Mouse (Mus musculus) liver, embryonic 16.5 days (tissue): ENCODE results near the gene Tmem108. TPM values are rescaled to one million over a fixed set of nuclear protein-coding genes. Genes with fewer than 3 reads are reported as not detected.

ENCODE experiments used
- ATAC-seq: fragments of 200-750 bp; cut with Nextera tagmentation; 2 replicates; pipeline ENCODE4 v1.8.0; 2017; ENCODE audit warnings: low read depth, mild to moderate bottlenecking, moderate number of reproducible peaks, moderate library complexity
- H3K27ac ChIP-seq: fragments of 300-500 bp; sonication (generic); 2 replicates; pipeline ENCODE4 v1.5.1; 2014; ENCODE audit warnings: mild to moderate bottlenecking, low read length
- H3K27me3 ChIP-seq: fragments of 300-500 bp; sonication (generic); 2 replicates; pipeline ENCODE4 v1.6.1; 2014; ENCODE audit warnings: low read depth, low read length, mixed read lengths; ENCODE audit not compliant: control insufficient read depth, insufficient read depth
- H3K36me3 ChIP-seq: fragments of 300-500 bp; sonication (generic); 2 replicates; pipeline ENCODE4 v1.6.1; 2014; ENCODE audit warnings: mild to moderate bottlenecking; ENCODE audit not compliant: control insufficient read depth, insufficient read depth
- H3K4me1 ChIP-seq: fragments of 300-500 bp; sonication (generic); 2 replicates; pipeline ENCODE4 v1.6.1; 2014; ENCODE audit warnings: low read depth, low read length, mixed read lengths; ENCODE audit not compliant: control insufficient read depth
- H3K4me2 ChIP-seq: fragments of 300-500 bp; sonication (generic); 2 replicates; pipeline ENCODE4 v1.6.1; 2014; ENCODE audit warnings: low read depth, low read length, mixed read lengths
- H3K4me3 ChIP-seq: fragments of 300-500 bp; sonication (generic); 2 replicates; pipeline ENCODE4 v1.5.1; 2014; ENCODE audit warnings: low read depth, mild to moderate bottlenecking, low read length
- H3K9ac ChIP-seq: fragments of 300-500 bp; sonication (generic); 2 replicates; pipeline ENCODE4 v1.6.1; 2014; ENCODE audit warnings: low read depth, low read length
- H3K9me3 ChIP-seq: fragments of 300-500 bp; sonication (generic); replicated peaks from 2 replicates; pipeline ENCODE4 v1.6.1; 2016; ENCODE audit warnings: low read length; ENCODE audit not compliant: control insufficient read depth
- WGBS: fragments of 180-500 bp; shearing (Covaris S2); extraction: QIAGEN DNeasy Blood & Tissue Kit; methylation state at CpG from one replicate; pipeline ENCODE4 v1.1.7; 2014; ENCODE audit not compliant: insufficient replicate concordance; 5-methylcytosine and 5-hydroxymethylcytosine counted together
- polyA plus RNA-seq: library from polyadenylated mRNA; unstranded; fragments of >200 nt; fragmentation: Nextera tagmentation; extraction: Ambion mirVana; gene quantifications from 2 replicates; pipeline ENCODE4 v1.2.1, GENCODE M21; 2015

The Tmem108 gene
- polyA plus RNA-seq, 1 experiment from 2014 or later, result 1.9 TPM

- 69% methylated on average over 6 of the region's 6 CpGs for WGBS
- Histone ChIP-seq H3K4me1 (no peaks in the 10 kb centered on the region), H3K36me3 (no peaks in the 10 kb centered on the region), H3K4me3 (no peak overlapping the region), H3K27ac (no peak overlapping the region), H3K9me3 (no peaks in the 10 kb centered on the region), H3K27me3 (no peaks in the 10 kb centered on the region), H3K9ac (no peak overlapping the region), H3K4me2 (no peak overlapping the region)
- no peak for ATAC-seq
Observed at GRCm38 (mm10) chr9:103580621-103581020, 181.0 kb downstream of the Tmem108 start.

DNA sequence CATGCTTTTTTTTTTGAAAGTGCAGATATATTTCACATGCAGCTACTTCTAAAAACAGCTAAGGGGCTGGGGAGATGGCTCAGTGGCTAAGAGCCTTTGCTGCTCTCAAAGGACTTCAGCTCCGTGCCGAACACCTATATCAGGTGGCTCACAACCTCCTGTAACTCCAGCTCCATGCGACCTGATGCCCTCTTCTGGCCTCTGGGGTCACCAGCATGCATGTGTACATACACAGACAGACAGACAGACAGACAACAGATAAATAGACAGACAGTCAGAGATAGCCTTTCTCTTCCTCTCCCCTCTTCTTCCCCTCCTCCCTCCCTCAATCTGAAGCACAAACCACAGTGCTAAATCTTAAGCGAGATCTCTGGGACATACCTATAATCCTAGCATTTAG lies 181.5 kb downstream of the Tmem108 start:
- no peaks in the 10 kb centered on the region for H3K9me3 ChIP-seq
- H3K4me1 ChIP-seq, result no peaks in the 10 kb centered on the region
- H3K27ac ChIP-seq, result no peak overlapping the region
- no peak overlapping the region for H3K9ac ChIP-seq
- no peak overlapping the region for H3K4me3 ChIP-seq
- WGBS, result 64% methylated on average over 4 of the region's 4 CpGs
- no peak overlapping the region for H3K4me2 ChIP-seq
- H3K36me3 ChIP-seq, result no peaks in the 10 kb centered on the region
- ATAC-seq, result no peak
- no peaks in the 10 kb centered on the region for H3K27me3 ChIP-seq

GRCm38 (mm10) chr9:103579411-103580026 lies 182.1 kb downstream of the Tmem108 start:
- WGBS, result 67% methylated on average over 9 of the region's 9 CpGs
- no peak for ATAC-seq
- H3K4me1 ChIP-seq, result no peaks in the 10 kb centered on the region

GRCm38 (mm10) chr9:103577731-103578130 lies 183.9 kb downstream of the Tmem108 start:
- 48% methylated on average over 4 of the region's 4 CpGs for WGBS
- no peak for ATAC-seq
- no peaks in the 10 kb centered on the region for H3K9me3 ChIP-seq
- no peak overlapping the region for H3K4me2 ChIP-seq
- no peak overlapping the region for H3K4me3 ChIP-seq
- no peak overlapping the region for H3K9ac ChIP-seq
- H3K27ac ChIP-seq, result no peak overlapping the region
- H3K36me3 ChIP-seq, result no peaks in the 10 kb centered on the region
- no peaks in the 10 kb centered on the region for H3K27me3 ChIP-seq
- no peaks in the 10 kb centered on the region for H3K4me1 ChIP-seq

More at GRCm38 (mm10) chr9:103579411-103580026, 182.1 kb downstream of the Tmem108 start:
- H3K36me3 ChIP-seq, result no peaks in the 10 kb centered on the region
- no peak overlapping the region for H3K9ac ChIP-seq
- no peak overlapping the region for H3K4me3 ChIP-seq
- H3K27me3 ChIP-seq, result no peaks in the 10 kb centered on the region
- H3K27ac ChIP-seq, result no peak overlapping the region
- no peaks in the 10 kb centered on the region for H3K9me3 ChIP-seq
- no peak overlapping the region for H3K4me2 ChIP-seq

- ATAC-seq, result no peak
- Histone ChIP-seq H3K9me3 (no peaks in the 10 kb centered on the region), H3K9ac (no peak overlapping the region), H3K4me2 (no peak overlapping the region), H3K4me3 (no peak overlapping the region), H3K27ac (no peak overlapping the region), H3K36me3 (no peaks in the 10 kb centered on the region), H3K4me1 (no peaks in the 10 kb centered on the region), H3K27me3 (no peaks in the 10 kb centered on the region)
- WGBS, result 65% methylated on average over 5 of the region's 5 CpGs
Observed at GRCm38 (mm10) chr9:103577181-103577580, 184.5 kb downstream of the Tmem108 start.

- no peaks in the 10 kb centered on the region for H3K4me1 ChIP-seq
- H3K4me3 ChIP-seq, result no peak overlapping the region
- H3K27ac ChIP-seq, result no peak overlapping the region
- no peaks in the 10 kb centered on the region for H3K27me3 ChIP-seq
- H3K36me3 ChIP-seq, result no peaks in the 10 kb centered on the region
- no peak for ATAC-seq
- no peak overlapping the region for H3K9ac ChIP-seq
- no peaks in the 10 kb centered on the region for H3K9me3 ChIP-seq
- H3K4me2 ChIP-seq, result no peak overlapping the region
- WGBS, result 67% methylated on average over 5 of the region's 5 CpGs
Observed at GRCm38 (mm10) chr9:103575901-103576300, 185.7 kb downstream of the Tmem108 start.

GRCm38 (mm10) chr9:103573994-103574750 lies 187.5 kb downstream of the Tmem108 start:
- 17% methylated on average over 5 of the region's 5 CpGs for WGBS
- no peaks in the 10 kb centered on the region for H3K4me1 ChIP-seq

GRCm38 (mm10) chr9:103570158-103570741 lies 191.4 kb downstream of the Tmem108 start:
- no peak overlapping the region for H3K27ac ChIP-seq

More at GRCm38 (mm10) chr9:103573994-103574750, 187.5 kb downstream of the Tmem108 start:
- Histone ChIP-seq H3K4me2 (no peak overlapping the region), H3K4me3 (no peak overlapping the region), H3K9me3 (no peaks in the 10 kb centered on the region), H3K36me3 (no peaks in the 10 kb centered on the region), H3K9ac (no peak overlapping the region), H3K27me3 (no peaks in the 10 kb centered on the region), H3K27ac (no peak overlapping the region)
- no peak for ATAC-seq

GRCm38 (mm10) chr9:103568983-103569382 lies 192.7 kb downstream of the Tmem108 start:
- no peaks in the 10 kb centered on the region for H3K4me1 ChIP-seq
- WGBS, result 64% methylated on average over 9 of the region's 9 CpGs
- H3K9me3 ChIP-seq, result no peaks in the 10 kb centered on the region
- H3K27me3 ChIP-seq, result no peaks in the 10 kb centered on the region
- no peaks in the 10 kb centered on the region for H3K36me3 ChIP-seq
- no peak for ATAC-seq
- no peak overlapping the region for H3K4me2 ChIP-seq
- no peak overlapping the region for H3K27ac ChIP-seq
- H3K9ac ChIP-seq, result no peak overlapping the region
- no peak overlapping the region for H3K4me3 ChIP-seq

More at GRCm38 (mm10) chr9:103570158-103570741, 191.4 kb downstream of the Tmem108 start:
- H3K9me3 ChIP-seq, result no peaks in the 10 kb centered on the region
- H3K9ac ChIP-seq, result no peak overlapping the region
- no peaks in the 10 kb centered on the region for H3K27me3 ChIP-seq
- 74% methylated on average over 14 of the region's 14 CpGs for WGBS
- no peak overlapping the region for H3K4me3 ChIP-seq
- H3K4me2 ChIP-seq, result no peak overlapping the region
- ATAC-seq, result no peak
- no peaks in the 10 kb centered on the region for H3K4me1 ChIP-seq
- no peaks in the 10 kb centered on the region for H3K36me3 ChIP-seq
